Mouse (Mus musculus) midbrain, embryonic 14.5 days (tissue): ENCODE data around the gene Wnt5a. TPM values are rescaled to one million over a fixed set of nuclear protein-coding genes. Genes with fewer than 3 reads are reported as not detected.

Source experiments
- ATAC-seq: fragments of 200-750 bp; cut with Nextera tagmentation; 2 replicates; pipeline ENCODE4 v1.8.0; 2017; ENCODE audit warnings: moderate number of reproducible peaks, moderate library complexity; ENCODE audit not compliant: low FRiP score, low TSS enrichment
- DNase-seq: peaks from one replicate; pipeline ENCODE4 v3.0.0-alpha.2; 2015
- H3K27ac ChIP-seq: fragments of 300-500 bp; sonication (generic); replicated peaks from 2 replicates; pipeline ENCODE4 v1.5.1; 2014; ENCODE audit warnings: mild to moderate bottlenecking, low read depth, low read length, moderate library complexity
- H3K27me3 ChIP-seq: fragments of 300-500 bp; sonication (generic); 2 replicates; pipeline ENCODE4 v1.6.1; 2014; ENCODE audit warnings: low read length, control low read depth, mixed read lengths; ENCODE audit not compliant: control insufficient read depth, insufficient read depth
- H3K36me3 ChIP-seq: fragments of 300-500 bp; sonication (generic); 2 replicates; pipeline ENCODE4 v1.6.1; 2014; ENCODE audit warnings: low read length, control low read depth; ENCODE audit not compliant: control insufficient read depth, insufficient read depth
- H3K4me1 ChIP-seq: fragments of 300-500 bp; sonication (generic); 2 replicates; pipeline ENCODE4 v1.6.1; 2014; ENCODE audit warnings: mild to moderate bottlenecking, antibody characterized with exemption, low read length, control low read depth; ENCODE audit not compliant: control insufficient read depth, insufficient read depth
- H3K4me2 ChIP-seq: fragments of 300-500 bp; sonication (generic); 2 replicates; pipeline ENCODE4 v1.6.1; 2014; ENCODE audit warnings: mild to moderate bottlenecking, low read length, moderate library complexity
- H3K4me3 ChIP-seq: fragments of 300-500 bp; sonication (generic); replicated peaks from 2 replicates; pipeline ENCODE4 v1.5.1; 2014; ENCODE audit warnings: low read depth, low read length
- H3K9ac ChIP-seq: fragments of 300-500 bp; sonication (generic); replicated peaks from 2 replicates; pipeline ENCODE4 v1.6.1; 2014; ENCODE audit warnings: mild to moderate bottlenecking, low read length, moderate library complexity
- H3K9me3 ChIP-seq: fragments of 300-500 bp; sonication (generic); 2 replicates; pipeline ENCODE4 v1.6.1; 2016; ENCODE audit warnings: low read length, control low read depth, mixed read lengths; ENCODE audit not compliant: control insufficient read depth
- WGBS: fragments of 180-500 bp; shearing (Covaris S2); extraction: QIAGEN DNeasy Blood & Tissue Kit; methylation state at CpG from one replicate; pipeline ENCODE4 v1.1.7; 2014; 5-methylcytosine and 5-hydroxymethylcytosine counted together
- polyA plus RNA-seq: library from polyadenylated mRNA; unstranded; fragments of >200 nt; fragmentation: Nextera tagmentation; extraction: Ambion mirVana; gene quantifications from 2 replicates; pipeline ENCODE4 v1.2.1, GENCODE M21; 2014

Gene Wnt5a
- 12.1 and 17.3 TPM in 2 replicates for polyA plus RNA-seq

DNA sequence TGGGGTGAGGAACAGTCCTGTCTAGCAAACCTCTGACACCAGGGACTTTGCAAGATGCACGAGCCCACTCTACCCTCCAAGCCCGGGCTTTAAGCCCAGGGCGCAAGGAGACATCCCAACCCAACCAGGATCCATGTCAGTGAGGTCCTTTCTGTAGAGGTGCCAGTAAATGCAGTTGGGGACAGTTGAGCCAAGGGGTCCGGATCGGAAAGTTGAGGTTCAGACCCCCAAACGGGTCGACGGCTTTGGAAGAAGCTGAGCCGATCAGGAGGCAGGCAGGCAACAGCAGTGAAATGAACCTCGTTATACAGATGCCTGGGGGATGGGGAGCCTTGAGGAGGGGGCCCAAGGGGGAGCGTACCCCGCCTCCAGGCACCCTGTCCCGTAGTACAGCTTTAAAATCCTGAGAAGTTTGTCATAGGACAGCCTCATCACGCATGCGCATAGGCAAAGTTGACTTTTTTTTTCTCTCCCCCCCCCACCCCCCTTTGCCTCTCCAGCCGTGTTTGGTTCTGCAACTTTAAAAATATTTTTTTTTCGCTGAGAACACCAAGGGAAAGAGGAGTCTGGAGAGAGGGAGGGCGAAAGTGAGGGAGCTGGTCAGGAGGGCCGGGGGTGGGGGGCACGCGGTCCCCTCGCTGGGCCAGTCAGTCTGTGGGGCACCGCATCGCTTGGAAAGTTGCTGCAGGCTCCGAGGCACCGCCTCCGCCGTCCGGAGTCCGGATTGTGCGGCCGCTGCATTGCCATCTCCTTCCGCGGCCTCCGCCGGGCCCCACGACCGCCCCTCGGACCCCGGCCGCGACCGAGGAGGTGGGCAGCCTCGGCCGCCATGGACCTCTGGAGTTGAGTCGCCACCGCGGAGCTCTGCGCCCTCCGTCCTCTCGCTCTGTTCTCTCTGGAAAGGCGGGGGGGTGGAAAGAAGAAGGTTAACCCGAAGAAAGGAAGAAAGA, at the start of gene Wnt5a:
TSS of gene Wnt5a (plus strand) at position 650 of the 950 bp plus-strand sequence.
- Histone ChIP-seq H3K27ac (peak within 1 kb of the TSS; percentile 78), H3K9ac (peak within 1 kb of the TSS; percentile 62), H3K4me2 (peak within 1 kb of the TSS; percentile 94), H3K4me1 (peaks cover 21% of the 10 kb centered on the region; the same call in 1 of the 2 replicates), H3K4me3 (peak within 1 kb of the TSS; percentile 57), H3K27me3 (peaks cover 49% of the 10 kb centered on the region), H3K9me3 (no peaks in the 10 kb centered on the region), H3K36me3 (no peaks in the 10 kb centered on the region)
- DNase-seq (peak; percentile 66), ATAC-seq (no peak)
- WGBS, result 2% methylated on average over 53 of the region's 53 CpGs

DNA sequence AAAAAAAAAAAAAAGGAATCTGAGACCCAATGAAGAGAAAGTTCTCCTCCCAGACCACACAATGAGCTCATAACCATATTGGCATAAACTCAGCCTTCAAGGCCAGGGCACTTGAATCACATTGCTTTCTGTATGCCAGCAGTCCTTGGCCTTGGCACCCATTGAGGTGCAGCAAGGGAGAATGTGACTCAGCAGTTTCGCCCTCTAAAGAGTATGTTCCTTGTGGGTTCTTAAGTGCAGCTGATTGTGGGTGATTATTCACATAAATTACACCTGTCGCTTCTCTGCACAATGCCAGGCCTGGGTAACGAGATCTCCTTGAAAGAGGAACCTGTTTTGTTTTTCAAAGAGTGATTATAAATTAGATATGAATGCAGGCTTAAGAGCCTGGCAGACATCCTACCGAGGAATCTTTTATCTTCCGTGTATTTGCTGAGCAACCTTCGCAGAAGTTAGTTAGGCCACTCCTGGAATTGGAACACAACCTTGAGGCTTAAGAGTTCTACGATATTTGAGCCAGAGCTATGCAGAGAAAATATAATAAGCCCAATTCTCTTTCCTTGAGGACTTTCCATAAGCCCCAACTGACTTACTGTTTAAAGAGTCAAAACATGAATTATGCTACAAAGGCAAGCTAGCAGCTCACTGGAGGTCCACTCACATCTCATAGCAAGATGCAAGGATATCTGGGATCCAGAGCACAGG, 48.0 kb upstream of the Wnt5a start:
- ATAC-seq, result no peak

DNA sequence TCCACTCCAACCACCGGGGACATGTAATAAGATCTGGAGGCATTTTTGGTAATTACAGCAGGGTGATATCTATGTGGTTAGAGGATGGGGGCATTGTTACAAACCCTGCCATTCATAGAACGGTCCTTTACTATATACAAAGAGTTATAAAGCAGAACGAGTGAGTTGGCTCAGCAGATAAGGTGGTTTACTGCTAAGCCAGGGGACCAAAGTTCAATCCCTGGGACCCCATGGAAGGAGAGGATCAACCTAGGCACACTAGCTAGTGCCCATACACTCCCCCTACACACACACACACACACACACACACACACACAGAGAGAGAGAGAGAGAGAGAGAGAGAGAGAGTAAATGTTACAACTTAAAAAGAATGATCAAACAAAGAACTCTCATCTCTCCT, 47.1 kb upstream of the Wnt5a start:
- H3K9ac ChIP-seq, result no peak overlapping the region
- no peaks in the 10 kb centered on the region; the same call in 1 of the 2 replicates for H3K27me3 ChIP-seq
- DNase-seq, result no peak
- no peak overlapping the region for H3K4me2 ChIP-seq
- no peaks in the 10 kb centered on the region for H3K4me1 ChIP-seq
- no peak for ATAC-seq
- no peak overlapping the region for H3K27ac ChIP-seq
- H3K9me3 ChIP-seq, result no peaks in the 10 kb centered on the region
- WGBS, result 88% methylated on average over 3 of the region's 3 CpGs
- H3K4me3 ChIP-seq, result no peak overlapping the region
- no peaks in the 10 kb centered on the region for H3K36me3 ChIP-seq

More for the DNA sequence above, 48.0 kb upstream of the Wnt5a start:
- Histone ChIP-seq H3K27ac (no peak overlapping the region), H3K9me3 (no peaks in the 10 kb centered on the region), H3K4me1 (peaks cover 3% of the 10 kb centered on the region; the same call in 1 of the 2 replicates), H3K4me3 (no peak overlapping the region), H3K36me3 (no peaks in the 10 kb centered on the region), H3K27me3 (no peaks in the 10 kb centered on the region; the same call in 1 of the 2 replicates), H3K4me2 (no peak overlapping the region), H3K9ac (no peak overlapping the region)
- 76% methylated on average over 7 of the region's 7 CpGs for WGBS
- no peak for DNase-seq

DNA sequence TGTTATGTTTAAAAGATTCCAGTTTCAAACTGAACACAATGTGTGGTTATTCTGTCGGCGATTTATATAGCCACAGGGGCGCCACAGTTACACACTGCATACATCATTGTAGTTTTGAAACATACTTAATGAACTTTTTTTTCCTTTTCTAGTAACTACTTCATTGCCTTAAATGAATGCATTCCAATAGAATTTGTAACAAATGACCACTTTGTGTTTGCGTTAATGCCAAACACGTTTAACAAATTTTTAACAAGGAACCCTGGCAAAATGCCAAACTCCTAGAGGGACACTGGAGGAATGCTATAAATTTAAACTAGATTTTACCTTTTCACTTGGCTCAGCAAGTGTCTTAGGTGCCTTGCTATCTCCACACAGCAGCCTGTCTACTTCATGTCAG, 36.6 kb upstream of the Wnt5a start:
- Histone ChIP-seq H3K4me1 (peaks cover 5% of the 10 kb centered on the region), H3K9me3 (no peaks in the 10 kb centered on the region), H3K9ac (no peak overlapping the region), H3K36me3 (no peaks in the 10 kb centered on the region), H3K4me3 (no peak overlapping the region), H3K27me3 (peaks cover 2% of the 10 kb centered on the region; the same call in 1 of the 2 replicates), H3K27ac (no peak overlapping the region), H3K4me2 (no peak overlapping the region)
- WGBS, result 67% methylated on average over 5 of the region's 5 CpGs
- DNase-seq, result peak; percentile 46
- no peak for ATAC-seq

DNA sequence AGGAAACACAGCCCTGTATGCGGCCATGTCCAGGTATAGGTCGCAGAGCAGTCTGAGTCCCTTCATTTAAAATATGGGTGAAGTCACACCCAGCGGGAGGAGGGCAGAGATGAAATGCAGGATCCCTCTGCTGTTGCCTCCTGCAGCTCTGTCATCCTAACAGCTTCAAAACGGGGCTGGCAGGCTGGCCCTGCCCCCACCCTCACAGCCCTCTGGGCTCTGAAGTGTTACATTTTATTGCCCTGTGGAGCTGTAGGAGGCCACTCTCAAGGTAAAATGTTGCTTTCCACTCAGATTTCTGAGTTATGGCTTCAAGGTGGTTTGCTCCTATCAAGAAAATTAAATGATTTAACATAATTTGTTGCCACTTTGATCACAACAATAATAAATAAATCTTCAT, 34.9 kb upstream of the Wnt5a start:
- H3K4me3 ChIP-seq, result no peak overlapping the region
- no peak overlapping the region for H3K9ac ChIP-seq
- ATAC-seq, result no peak
- H3K36me3 ChIP-seq, result no peaks in the 10 kb centered on the region
- no peak overlapping the region for H3K4me2 ChIP-seq
- H3K27ac ChIP-seq, result no peak overlapping the region
- peaks cover 2% of the 10 kb centered on the region; the same call in 1 of the 2 replicates for H3K27me3 ChIP-seq
- DNase-seq, result peak; percentile 31
- no peaks in the 10 kb centered on the region for H3K9me3 ChIP-seq
- 28% methylated on average over 4 of the region's 4 CpGs for WGBS
- H3K4me1 ChIP-seq, result peaks cover 5% of the 10 kb centered on the region

DNA sequence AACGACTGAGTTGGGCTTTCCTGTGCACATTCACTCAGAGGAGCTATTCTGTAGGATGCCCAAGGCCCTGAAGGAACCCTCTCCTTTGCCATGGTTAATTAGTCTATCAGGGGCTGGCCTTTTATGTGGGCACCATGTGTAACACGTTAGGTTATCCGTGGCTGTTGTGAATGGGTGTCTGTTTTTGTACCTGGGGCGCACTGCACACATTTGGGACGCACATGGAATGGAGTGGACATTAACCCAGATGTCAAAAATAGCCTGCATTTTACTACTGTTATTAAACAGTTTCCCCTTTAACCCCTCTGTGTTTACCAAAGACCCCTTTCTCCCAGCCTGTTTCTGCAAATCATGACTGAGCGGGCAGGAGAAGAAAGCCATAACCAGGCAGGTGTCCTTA, 34.3 kb upstream of the Wnt5a start:
- Histone ChIP-seq H3K36me3 (no peaks in the 10 kb centered on the region), H3K9me3 (no peaks in the 10 kb centered on the region), H3K27me3 (peaks cover 2% of the 10 kb centered on the region; the same call in 1 of the 2 replicates), H3K4me1 (peaks cover 5% of the 10 kb centered on the region), H3K27ac (no peak overlapping the region), H3K9ac (no peak overlapping the region), H3K4me3 (no peak overlapping the region), H3K4me2 (no peak overlapping the region)
- DNase-seq (no peak), ATAC-seq (no peak)
- WGBS, result 69% methylated on average over 6 of the region's 6 CpGs

DNA sequence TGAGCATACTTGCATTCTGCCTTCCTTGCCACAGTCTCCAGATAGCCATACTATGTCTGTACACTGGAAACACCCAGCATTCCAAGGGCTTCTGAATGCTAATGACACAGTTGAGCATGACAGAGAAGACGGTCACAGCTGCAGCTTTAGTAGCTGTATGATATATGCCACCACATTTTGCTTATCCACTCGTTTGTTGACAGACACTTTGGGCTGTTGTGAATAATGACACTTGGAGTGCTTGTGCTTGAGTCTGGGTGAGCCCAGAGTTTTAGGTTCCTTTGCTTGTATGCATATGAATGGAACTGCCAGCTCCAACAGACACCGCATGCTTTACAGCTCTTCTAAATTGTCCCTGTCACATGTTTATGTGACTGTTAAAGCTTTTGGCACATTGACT, 29.5 kb upstream of the Wnt5a start:
- 0 out of 2 replicates have a peak, but pooled peaks cover 9% of the 10 kb centered on the region for H3K4me1 ChIP-seq
- no peaks in the 10 kb centered on the region for H3K36me3 ChIP-seq
- H3K27me3 ChIP-seq, result no peaks in the 10 kb centered on the region
- peak overlapping the region; percentile 58; the same call in 1 of the 2 replicates for H3K27ac ChIP-seq
- no peak overlapping the region for H3K4me3 ChIP-seq
- WGBS, result 17% methylated on average over 3 of the region's 3 CpGs
- H3K9me3 ChIP-seq, result no peaks in the 10 kb centered on the region
- H3K4me2 ChIP-seq, result peak overlapping the region; percentile 26; the same call in 1 of the 2 replicates
- ATAC-seq, result no peak
- peak; percentile 48 for DNase-seq
- no peak overlapping the region for H3K9ac ChIP-seq

DNA sequence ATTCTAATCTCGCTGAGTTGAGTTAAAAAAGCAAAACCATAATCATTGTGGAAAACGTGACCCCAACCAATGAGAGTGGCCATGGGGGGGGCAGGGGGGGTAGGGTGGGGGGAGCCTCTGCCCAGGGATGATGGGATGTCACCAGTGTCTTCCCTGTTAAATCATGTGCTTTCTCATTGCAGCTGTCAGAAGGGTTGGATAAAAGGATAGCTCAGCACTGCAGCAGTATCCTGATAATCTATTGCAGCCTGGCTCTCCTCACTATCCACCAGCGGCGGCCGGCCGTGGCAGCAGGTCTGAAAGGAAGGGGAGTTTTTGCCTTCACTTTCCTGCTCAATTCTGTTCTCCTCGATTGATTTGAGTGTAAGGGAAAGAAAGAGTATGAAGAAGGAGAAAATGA, 29.1 kb upstream of the Wnt5a start:
- H3K27ac ChIP-seq, result peak overlapping the region; percentile 58
- peak overlapping the region; percentile 26 for H3K4me2 ChIP-seq
- ATAC-seq, result no peak
- H3K4me1 ChIP-seq, result 0 out of 2 replicates have a peak, but pooled peaks cover 9% of the 10 kb centered on the region
- H3K9me3 ChIP-seq, result no peaks in the 10 kb centered on the region
- H3K36me3 ChIP-seq, result no peaks in the 10 kb centered on the region
- no peak overlapping the region for H3K4me3 ChIP-seq
- 13% methylated on average over 7 of the region's 7 CpGs for WGBS
- H3K27me3 ChIP-seq, result no peaks in the 10 kb centered on the region
- H3K9ac ChIP-seq, result peak overlapping the region; percentile 7; the same call in 1 of the 2 replicates
- peak; percentile 61 for DNase-seq
